Mouse (Mus musculus) ES-E14 (cell line): Measurements from ENCODE around the gene Cntn5. TPM values are rescaled to one million over a fixed set of nuclear protein-coding genes. Genes with fewer than 3 reads are reported as not detected.

Experiments
- DNase-seq: peaks from one replicate; pipeline ENCODE4 v3.0.0-alpha.2; 2013; ENCODE audit warnings: low read depth, low spot score
- H3K27ac ChIP-seq: 2 replicates; pipeline ENCODE4 v1.5.1; 2012; ENCODE audit warnings: low read depth, mild to moderate bottlenecking, low read length, moderate library complexity, mixed read lengths; ENCODE audit not compliant: poor library complexity, insufficient read depth, severe bottlenecking
- H3K36me3 ChIP-seq: 2 replicates; pipeline ENCODE4 v1.6.1; 2012; ENCODE audit warnings: mild to moderate bottlenecking, low read length, moderate library complexity, mixed read lengths; ENCODE audit not compliant: control insufficient read depth, poor library complexity, insufficient read depth, severe bottlenecking
- H3K4me1 ChIP-seq, 2 experiments: fragments of 150-350 bp in 1 of 2; sonication (generic) in 1 of 2; 2 replicates each; pipeline ENCODE4 v1.6.1; 2012; ENCODE audit warnings: low read length in 2 of 2, mild to moderate bottlenecking in 1 of 2, mixed read lengths in 1 of 2; ENCODE audit not compliant: control insufficient read depth in 2 of 2, insufficient read depth in 2 of 2, poor library complexity in 1 of 2
- H3K4me3 ChIP-seq, 2 experiments: fragments of 150-350 bp in 1 of 2; sonication (generic) in 1 of 2; 2 replicates each; pipeline ENCODE4 v1.5.1; 2012; ENCODE audit warnings: low read length in 2 of 2, low read depth in 1 of 2, mild to moderate bottlenecking in 1 of 2, mixed read lengths in 1 of 2; ENCODE audit not compliant: insufficient read depth in 1 of 2, poor library complexity in 1 of 2, severe bottlenecking in 1 of 2
- H3K9ac ChIP-seq: 2 replicates; pipeline ENCODE4 v1.6.1; 2012; ENCODE audit warnings: low read depth, mild to moderate bottlenecking, low read length, mixed read lengths; ENCODE audit not compliant: poor library complexity, insufficient read depth, severe bottlenecking
- H3K9me3 ChIP-seq: fragments of 150-350 bp; sonication (generic); 2 replicates; pipeline ENCODE4 v1.6.1; 2012; ENCODE audit warnings: low read depth, mild to moderate bottlenecking, low read length; ENCODE audit not compliant: control insufficient read depth, insufficient read depth
- CHD2 ChIP-seq: IDR thresholded peaks from 2 replicates; pipeline ENCODE4 v1.6.1; 2014; ENCODE audit warnings: mild to moderate bottlenecking, low read depth, low read length, inconsistent platforms
- HCFC1 ChIP-seq: IDR thresholded peaks from 2 replicates; pipeline ENCODE4 v1.6.1; 2012; ENCODE audit warnings: low read length, inconsistent platforms, borderline replicate concordance; ENCODE audit not compliant: insufficient read depth
- MAFK ChIP-seq: IDR thresholded peaks from 2 replicates; pipeline ENCODE4 v1.6.1; 2014; ENCODE audit warnings: mild to moderate bottlenecking, low read depth, low read length, inconsistent platforms; ENCODE audit not compliant: insufficient read depth
- ZC3H11A ChIP-seq: IDR thresholded peaks from 2 replicates; pipeline ENCODE4 v1.6.1; 2012; ENCODE audit warnings: low read depth, mild to moderate bottlenecking, inconsistent platforms, low read length, borderline replicate concordance
- ZNF384 ChIP-seq: IDR thresholded peaks from 2 replicates; pipeline ENCODE4 v1.6.1; 2012; ENCODE audit warnings: low read depth, low read length, inconsistent platforms
- in situ Hi-C, 2 experiments: fragments of 600-800 bp; cut with MboI; formaldehyde crosslinking; loops; one replicate each; pipeline ENCODE4 v1.15.1; 2025; ENCODE audit warnings: low sequenced_read_pairs in 2 of 2, inconsistent platforms in 1 of 2; ENCODE audit not compliant: unreplicated experiment in 2 of 2
- total RNA-seq: library from RNA; depleted of rRNA; stranded (reverse); fragments of 300-350 nt; gene quantifications from 2 replicates; pipeline ENCODE4 v1.2.3, GENCODE M21; 2012

Gene Cntn5
- total RNA-seq, 1 experiment, result not detected

DNA sequence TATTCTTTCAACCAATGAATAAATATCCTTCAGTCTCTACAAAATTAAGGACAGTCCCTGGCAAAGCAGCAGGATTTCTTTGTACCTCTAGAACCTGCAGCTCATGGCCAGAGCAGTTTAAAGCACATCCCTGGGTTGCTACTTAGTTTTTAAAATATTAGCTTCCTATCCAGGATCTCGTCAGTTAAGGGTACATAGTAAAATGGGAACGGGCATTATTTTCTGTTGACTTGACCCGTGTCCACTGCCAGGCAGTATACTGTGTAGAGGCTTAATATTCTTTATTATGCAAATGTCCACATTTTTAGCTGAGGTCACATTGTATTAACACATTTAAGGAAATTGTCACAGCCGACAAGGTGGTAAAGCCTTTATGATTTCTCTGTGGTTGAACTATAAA, 375.0 kb downstream of the Cntn5 start:
- Histone ChIP-seq H3K4me1 (no peaks in the 10 kb centered on the region), H3K9ac (no peak overlapping the region), H3K4me3 (no peak overlapping the region), H3K27ac (no peak overlapping the region), H3K9me3 (no peaks in the 10 kb centered on the region), H3K36me3 (no peaks in the 10 kb centered on the region)
- in situ Hi-C loops, result no loop called here
- DNase-seq, result no peak
- TF ChIP-seq HCFC1, result no peak

DNA sequence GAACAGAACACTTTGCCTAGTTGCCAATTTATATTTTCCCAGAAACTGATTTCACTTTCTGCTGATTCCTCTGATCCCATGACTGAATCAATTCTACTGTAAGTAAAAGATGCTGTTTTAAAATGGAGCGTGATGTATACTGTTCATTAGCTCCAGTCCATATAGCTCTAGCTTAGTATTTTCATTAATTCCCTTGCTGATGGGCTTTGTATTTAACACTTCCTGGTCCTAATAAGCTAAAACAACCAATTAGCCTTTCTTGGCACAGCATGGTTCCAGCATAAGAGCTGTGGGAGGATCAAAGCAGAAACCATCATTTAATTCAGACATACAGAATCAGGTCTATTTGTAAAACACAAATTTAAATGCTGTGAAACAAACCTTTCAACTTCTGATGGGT, 375.5 kb downstream of the Cntn5 start:
- in situ Hi-C loops, result no loop called here
- H3K4me1 ChIP-seq, result no peaks in the 10 kb centered on the region
- TF ChIP-seq CHD2 (no peak), ZC3H11A (no peak), HCFC1 (no peak)
- H3K9ac ChIP-seq, result no peak overlapping the region
- H3K9me3 ChIP-seq, result no peaks in the 10 kb centered on the region
- H3K4me3 ChIP-seq, result no peak overlapping the region
- no peak for DNase-seq
- H3K27ac ChIP-seq, result no peak overlapping the region
- H3K36me3 ChIP-seq, result no peaks in the 10 kb centered on the region

DNA sequence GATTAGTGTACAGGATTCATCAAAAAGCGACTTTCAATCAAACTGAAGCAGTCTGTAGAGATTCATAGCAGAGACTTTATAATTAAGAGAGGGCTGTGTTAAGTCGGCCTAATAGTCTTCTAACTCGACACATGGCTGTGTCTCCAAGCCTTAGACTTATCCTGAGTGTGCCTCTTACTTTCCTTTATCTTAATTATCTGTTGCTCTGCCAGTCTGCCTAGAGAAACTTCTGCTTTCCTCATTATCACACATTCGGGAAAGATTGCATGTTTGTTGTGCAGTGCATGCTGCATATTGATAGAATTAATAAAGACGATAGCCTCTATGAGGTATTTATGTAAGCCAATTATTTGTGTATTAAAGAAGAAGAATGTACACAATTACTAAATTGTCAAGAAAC, 375.9 kb downstream of the Cntn5 start:
- no peaks in the 10 kb centered on the region for H3K36me3 ChIP-seq
- H3K4me1 ChIP-seq, result no peaks in the 10 kb centered on the region
- H3K9ac ChIP-seq, result no peak overlapping the region
- DNase-seq, result no peak
- no peaks in the 10 kb centered on the region for H3K9me3 ChIP-seq
- H3K27ac ChIP-seq, result no peak overlapping the region
- no peak overlapping the region for H3K4me3 ChIP-seq
- in situ Hi-C loops, result no loop called here
- TF ChIP-seq HCFC1 (no peak), CHD2 (no peak), MAFK (no peak), ZNF384 (no peak), ZC3H11A (no peak)

DNA sequence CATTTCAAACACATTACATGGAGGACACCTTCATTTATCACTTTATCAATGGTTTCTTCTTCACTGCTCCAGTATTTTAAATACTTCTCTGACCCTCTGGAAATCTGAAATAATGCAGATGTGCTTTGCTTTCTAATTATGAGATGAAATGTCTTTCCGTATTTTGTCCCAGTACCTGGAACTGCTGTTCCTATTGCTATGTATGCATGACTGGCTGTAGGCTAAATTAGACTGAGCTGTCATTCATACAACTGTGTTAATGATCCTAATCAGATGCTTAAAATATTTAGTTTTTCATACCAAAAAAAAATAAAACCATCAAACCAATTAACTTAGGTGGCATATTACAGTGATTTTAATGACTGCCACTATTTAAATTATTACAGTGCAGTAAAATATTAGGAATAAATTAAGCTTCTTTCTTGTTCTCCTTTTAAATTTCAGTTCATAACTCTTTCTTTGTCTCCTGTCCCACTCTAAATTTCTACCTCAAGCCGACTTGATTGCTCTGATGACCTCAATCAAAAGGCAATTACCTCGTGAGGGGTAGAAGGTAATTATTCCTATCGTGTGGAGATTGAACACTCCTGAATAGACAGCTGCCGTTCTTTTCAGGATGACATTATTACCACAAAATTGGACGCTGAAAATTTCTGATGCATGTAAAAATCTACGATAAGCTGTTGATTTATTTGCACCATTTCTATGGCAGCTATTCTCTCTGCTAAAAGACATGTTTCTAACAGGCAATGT, 378.5 kb downstream of the Cntn5 start:
- Histone ChIP-seq H3K27ac (no peak overlapping the region), H3K9me3 (no peaks in the 10 kb centered on the region), H3K4me3 (no peak overlapping the region), H3K36me3 (no peaks in the 10 kb centered on the region), H3K4me1 (no peaks in the 10 kb centered on the region), H3K9ac (no peak overlapping the region)
- in situ Hi-C loops, result no loop called here
- no peak for DNase-seq
- TF ChIP-seq CHD2, result no peak
- TF ChIP-seq MAFK, result no peak
- no peak for TF ChIP-seq ZNF384
- TF ChIP-seq ZC3H11A, result no peak
- TF ChIP-seq HCFC1, result no peak

DNA sequence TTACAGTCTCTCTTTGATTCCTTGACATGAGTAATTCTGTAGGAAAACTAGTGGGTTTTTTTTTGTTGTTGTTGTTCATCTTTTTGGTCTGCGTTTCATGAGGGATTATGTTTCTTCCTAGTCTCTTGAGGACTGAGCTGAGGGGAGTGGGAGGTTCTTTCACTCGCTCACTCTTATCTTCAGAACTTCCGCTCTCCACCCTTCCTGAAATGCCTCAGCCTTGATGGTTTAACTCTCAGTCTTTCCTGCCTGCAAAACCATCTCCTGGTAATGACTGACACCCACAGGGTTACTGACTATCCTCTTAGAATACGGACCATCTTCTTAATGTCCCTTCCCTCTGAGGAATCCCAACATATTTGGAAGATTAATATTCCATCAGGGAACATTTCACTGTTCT, 382.0 kb downstream of the Cntn5 start:
- H3K27ac ChIP-seq, result no peak overlapping the region
- H3K9ac ChIP-seq, result no peak overlapping the region
- TF ChIP-seq CHD2 (no peak), ZNF384 (no peak), ZC3H11A (no peak)
- no peaks in the 10 kb centered on the region for H3K4me1 ChIP-seq
- in situ Hi-C loops, result no loop called here
- H3K9me3 ChIP-seq, result no peaks in the 10 kb centered on the region
- DNase-seq, result no peak
- no peaks in the 10 kb centered on the region for H3K36me3 ChIP-seq
- H3K4me3 ChIP-seq, result no peak overlapping the region
